Mouse (Mus musculus) heart, embryonic 15.5 days (tissue): Measurements from ENCODE around the gene Mrpl51. TPM values are rescaled to one million over a fixed set of nuclear protein-coding genes. Genes with fewer than 3 reads are reported as not detected.

Experiments
- ATAC-seq: fragments of 200-750 bp; cut with Nextera tagmentation; replicated peaks from 2 replicates; pipeline ENCODE4 v1.8.0; 2017; ENCODE audit warnings: low read depth, moderate TSS enrichment; ENCODE audit not compliant: insufficient number of reproducible peaks, insufficient read depth, low FRiP score
- H3K27ac ChIP-seq: fragments of 300-500 bp; sonication (generic); 2 replicates; pipeline ENCODE4 v1.5.1; 2015; ENCODE audit warnings: mild to moderate bottlenecking, inconsistent platforms
- H3K27me3 ChIP-seq: fragments of 300-500 bp; sonication (generic); 2 replicates; pipeline ENCODE4 v1.6.1; 2015; ENCODE audit warnings: inconsistent platforms
- H3K36me3 ChIP-seq: fragments of 300-500 bp; sonication (generic); 2 replicates; pipeline ENCODE4 v1.6.1; 2015; ENCODE audit warnings: mild to moderate bottlenecking, inconsistent platforms
- H3K4me1 ChIP-seq: fragments of 300-500 bp; sonication (generic); replicated peaks from 2 replicates; pipeline ENCODE4 v1.6.1; 2015; ENCODE audit warnings: inconsistent platforms
- H3K4me2 ChIP-seq: fragments of 300-500 bp; sonication (generic); 2 replicates; pipeline ENCODE4 v1.6.1; 2015; ENCODE audit warnings: inconsistent platforms, mild to moderate bottlenecking, moderate library complexity
- H3K4me3 ChIP-seq: fragments of 300-500 bp; sonication (generic); 2 replicates; pipeline ENCODE4 v1.5.1; 2015; ENCODE audit warnings: mild to moderate bottlenecking, inconsistent platforms
- H3K9ac ChIP-seq: fragments of 300-500 bp; sonication (generic); 2 replicates; pipeline ENCODE4 v1.6.1; 2015; ENCODE audit warnings: mild to moderate bottlenecking, inconsistent platforms
- H3K9me3 ChIP-seq: fragments of 300-500 bp; sonication (generic); replicated peaks from 2 replicates; pipeline ENCODE4 v1.6.1; 2016; ENCODE audit warnings: inconsistent platforms
- WGBS: fragments of 180-500 bp; shearing (Covaris S2); methylation state at CpG from one replicate; pipeline ENCODE4 v1.1.7; 2015; ENCODE audit warnings: mixed read lengths; 5-methylcytosine and 5-hydroxymethylcytosine counted together
- polyA plus RNA-seq: library from polyadenylated mRNA; unstranded; fragments of >200 nt; fragmentation: Nextera tagmentation; extraction: Ambion mirVana; gene quantifications from 2 replicates; pipeline ENCODE4 v1.2.1, GENCODE M21; 2015

The Mrpl51 gene
- polyA plus RNA-seq, result 233 and 272 TPM in 2 replicates

DNA sequence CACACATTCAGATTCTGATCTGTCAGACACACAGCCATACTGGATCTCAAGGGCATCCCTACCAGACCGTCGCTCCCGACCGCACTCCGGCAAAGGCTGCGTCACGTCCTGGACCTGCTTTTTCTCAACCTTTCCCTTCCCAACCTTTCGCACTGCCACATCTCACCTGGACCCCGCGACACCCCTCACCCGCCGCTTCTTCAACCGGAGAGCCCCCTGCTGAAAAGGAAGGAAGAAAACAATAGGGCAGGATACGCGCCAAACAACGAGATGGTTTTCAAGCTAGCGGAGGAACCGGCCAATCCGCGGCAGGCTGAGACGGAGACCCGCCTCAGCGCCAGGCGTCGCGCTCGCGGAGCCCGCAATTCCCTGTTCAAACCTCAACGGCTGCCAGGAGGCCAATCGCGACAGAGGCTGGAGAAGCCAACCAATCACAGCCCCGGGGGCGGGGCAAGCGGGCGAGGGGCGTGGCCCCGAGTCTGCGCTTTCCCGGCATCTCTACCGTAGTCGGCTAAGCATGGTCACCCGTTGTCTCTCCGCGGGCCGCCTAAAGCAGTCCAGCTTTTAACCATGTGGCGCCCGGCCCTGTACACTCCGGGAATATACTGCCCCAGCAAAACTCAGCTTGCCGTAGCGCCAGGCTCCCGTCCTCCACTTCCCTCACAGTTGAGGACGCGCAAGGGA lies at the start of gene Mrpl51, which contains the start of gene Ncapd2:
Gene Mrpl51, plus strand, starts transcription at position 470 of the 684 bp plus-strand sequence.
Gene Ncapd2, minus strand, starts transcription at position 370 of the 684 bp plus-strand sequence.
- H3K4me3 ChIP-seq, result peak within 1 kb of the TSS; percentile 80
- peak; percentile 95 for ATAC-seq
- H3K9ac ChIP-seq, result peak within 1 kb of the TSS; percentile 86
- H3K27me3 ChIP-seq, result no peaks in the 10 kb centered on the region
- peaks cover 54% of the 10 kb centered on the region for H3K36me3 ChIP-seq
- under 1% methylated on average over 54 of the region's 54 CpGs for WGBS
- H3K9me3 ChIP-seq, result no peaks in the 10 kb centered on the region
- peaks cover 23% of the 10 kb centered on the region for H3K4me1 ChIP-seq
- peak within 1 kb of the TSS; percentile 81 for H3K4me2 ChIP-seq
- H3K27ac ChIP-seq, result peak within 1 kb of the TSS; percentile 100

DNA sequence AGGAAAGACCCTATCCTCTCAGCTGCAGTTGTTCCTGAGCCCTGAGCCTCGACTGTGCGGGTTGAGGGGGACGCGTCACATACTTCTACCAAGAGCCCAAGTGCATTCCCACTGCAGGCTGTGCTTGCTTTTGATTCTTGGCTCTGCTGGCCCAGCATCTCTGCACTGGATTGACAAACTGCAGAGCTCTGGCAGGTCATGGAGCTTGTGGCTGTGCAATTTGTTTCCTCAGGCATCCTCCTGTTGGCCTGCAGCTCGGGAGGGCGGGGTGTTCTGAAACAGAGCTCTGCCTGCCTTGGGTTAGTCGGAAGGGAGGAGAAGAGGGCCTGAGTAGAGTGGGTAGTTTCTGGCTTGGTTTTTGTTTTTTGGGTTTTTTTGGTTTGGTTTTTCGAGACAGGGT lies 49.2 kb upstream of the Mrpl51 start:
- 88% methylated on average over 8 of the region's 8 CpGs for WGBS
- Histone ChIP-seq H3K4me2 (no peak overlapping the region), H3K4me1 (peaks cover 27% of the 10 kb centered on the region), H3K9me3 (no peaks in the 10 kb centered on the region), H3K9ac (no peak overlapping the region), H3K27me3 (no peaks in the 10 kb centered on the region), H3K4me3 (no peak overlapping the region), H3K36me3 (peaks cover 57% of the 10 kb centered on the region), H3K27ac (no peak overlapping the region)
- no peak for ATAC-seq

DNA sequence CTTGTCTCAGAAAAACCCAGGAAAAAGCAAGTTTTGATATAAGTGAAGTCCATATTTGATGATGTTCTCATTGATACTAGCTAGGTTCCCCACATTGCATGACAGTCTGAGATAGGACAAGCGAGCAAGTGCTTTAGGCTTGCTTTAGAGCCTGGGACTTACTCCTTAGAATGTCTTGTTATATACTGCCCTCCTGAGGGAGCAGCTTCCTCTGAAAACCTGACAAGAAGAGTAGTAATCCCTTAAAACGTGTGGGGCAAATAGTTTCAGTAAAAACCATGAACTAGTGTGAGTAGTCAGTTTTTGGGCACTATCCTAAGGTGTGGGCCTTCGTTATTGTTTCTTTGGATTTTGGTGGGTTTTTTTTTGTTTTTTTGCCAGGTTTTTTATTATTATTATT lies 48.5 kb upstream of the Mrpl51 start:
- no peak overlapping the region for H3K4me2 ChIP-seq
- no peak for ATAC-seq
- no peak overlapping the region for H3K27ac ChIP-seq
- peaks cover 34% of the 10 kb centered on the region for H3K4me1 ChIP-seq
- H3K36me3 ChIP-seq, result peaks cover 50% of the 10 kb centered on the region
- no peaks in the 10 kb centered on the region for H3K27me3 ChIP-seq
- H3K9me3 ChIP-seq, result no peaks in the 10 kb centered on the region
- 74% methylated on average over 3 of the region's 3 CpGs for WGBS
- no peak overlapping the region for H3K9ac ChIP-seq
- no peak overlapping the region for H3K4me3 ChIP-seq

DNA sequence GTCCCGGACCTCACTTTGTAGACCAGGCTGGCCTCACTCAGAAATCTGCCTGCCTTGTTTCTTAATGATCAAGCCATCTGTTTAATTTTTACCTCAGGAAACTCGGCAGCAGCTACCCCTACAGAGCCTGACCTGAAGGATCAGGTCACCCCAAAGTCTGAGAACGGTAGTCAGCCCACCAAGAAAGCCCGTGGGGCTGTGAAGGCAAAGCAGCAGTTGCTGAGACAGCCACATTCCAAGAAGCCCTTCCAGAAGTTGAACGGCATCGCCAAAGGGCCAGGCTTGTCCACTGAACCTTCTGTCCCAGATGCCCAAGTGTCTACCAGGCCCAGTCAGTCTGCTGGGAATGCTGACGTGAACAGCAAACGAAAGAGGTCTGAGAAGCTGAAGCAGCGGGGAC lies 47.7 kb upstream of the Mrpl51 start:
- no peak overlapping the region for H3K27ac ChIP-seq
- no peak for ATAC-seq

DNA sequence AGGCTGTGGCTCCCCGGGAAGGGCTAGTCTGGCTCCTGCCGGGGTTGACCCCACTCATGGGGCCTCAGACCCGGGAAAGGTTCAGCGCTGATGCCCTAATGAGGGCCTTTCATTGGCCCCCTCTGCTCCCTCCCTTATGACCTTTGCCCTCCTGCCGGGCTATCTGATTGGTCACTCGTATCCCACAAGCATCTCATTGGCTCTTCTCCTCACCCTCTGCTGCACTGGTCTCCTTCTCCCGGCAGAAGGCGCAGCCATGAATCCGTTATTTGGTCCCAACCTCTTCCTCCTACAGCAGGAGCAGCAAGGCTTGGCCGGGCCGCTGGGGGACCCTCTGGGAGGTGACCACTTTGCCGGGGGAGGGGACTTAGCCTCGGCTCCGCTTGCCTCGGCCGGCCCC lies 46.6 kb upstream of the Mrpl51 start, which contains the start of gene Iffo1:
Gene Iffo1, plus strand, starts transcription at position 241 of the 400 bp plus-strand sequence.
- peaks cover 52% of the 10 kb centered on the region for H3K4me1 ChIP-seq
- no peaks in the 10 kb centered on the region for H3K27me3 ChIP-seq
- peak within 1 kb of the TSS; percentile 74 for H3K4me3 ChIP-seq
- peak; percentile 77 for ATAC-seq
- peak within 1 kb of the TSS; percentile 95 for H3K27ac ChIP-seq
- H3K9ac ChIP-seq, result peak within 1 kb of the TSS; percentile 81
- H3K36me3 ChIP-seq, result peaks cover 32% of the 10 kb centered on the region
- H3K4me2 ChIP-seq, result peak within 1 kb of the TSS; percentile 75
- no peaks in the 10 kb centered on the region for H3K9me3 ChIP-seq
- WGBS, result 1% methylated on average over 16 of the region's 16 CpGs

More for the DNA sequence above, 47.7 kb upstream of the Mrpl51 start:
- Histone ChIP-seq H3K9me3 (no peaks in the 10 kb centered on the region), H3K36me3 (peaks cover 43% of the 10 kb centered on the region), H3K4me3 (no peak overlapping the region), H3K9ac (no peak overlapping the region), H3K4me1 (peaks cover 42% of the 10 kb centered on the region), H3K4me2 (no peak overlapping the region), H3K27me3 (no peaks in the 10 kb centered on the region)
- 81% methylated on average over 9 of the region's 9 CpGs for WGBS

DNA sequence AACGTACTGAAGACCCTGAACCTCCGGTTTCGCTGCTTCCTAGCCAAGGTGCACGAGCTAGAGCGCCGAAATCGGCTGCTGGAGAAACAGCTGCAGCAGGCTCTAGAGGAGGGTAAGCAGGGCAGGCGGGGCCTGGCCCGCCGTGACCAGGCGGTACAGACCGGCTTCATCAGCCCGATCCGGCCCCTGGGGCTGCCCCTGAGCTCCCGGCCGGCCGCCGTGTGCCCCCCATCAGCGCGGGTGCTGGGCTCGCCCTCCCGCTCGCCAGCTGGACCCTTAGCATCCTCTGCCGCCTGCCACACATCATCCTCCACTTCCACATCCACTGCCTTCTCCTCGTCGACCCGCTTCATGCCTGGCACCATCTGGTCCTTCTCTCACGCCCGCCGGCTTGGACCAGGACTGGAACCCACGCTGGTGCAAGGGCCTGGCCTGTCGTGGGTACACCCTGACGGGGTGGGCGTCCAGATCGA lies 46.1 kb upstream of the Mrpl51 start:
- ATAC-seq, result peak; percentile 23; the same call in 1 of the 2 replicates
- Histone ChIP-seq H3K9me3 (no peaks in the 10 kb centered on the region), H3K27ac (peak overlapping the region; percentile 95), H3K4me2 (peak overlapping the region; percentile 75), H3K27me3 (no peaks in the 10 kb centered on the region), H3K4me1 (peaks cover 56% of the 10 kb centered on the region), H3K4me3 (peak overlapping the region; percentile 74), H3K9ac (peak overlapping the region; percentile 81), H3K36me3 (peaks cover 27% of the 10 kb centered on the region)
- 2% methylated on average over 35 of the region's 35 CpGs for WGBS

DNA sequence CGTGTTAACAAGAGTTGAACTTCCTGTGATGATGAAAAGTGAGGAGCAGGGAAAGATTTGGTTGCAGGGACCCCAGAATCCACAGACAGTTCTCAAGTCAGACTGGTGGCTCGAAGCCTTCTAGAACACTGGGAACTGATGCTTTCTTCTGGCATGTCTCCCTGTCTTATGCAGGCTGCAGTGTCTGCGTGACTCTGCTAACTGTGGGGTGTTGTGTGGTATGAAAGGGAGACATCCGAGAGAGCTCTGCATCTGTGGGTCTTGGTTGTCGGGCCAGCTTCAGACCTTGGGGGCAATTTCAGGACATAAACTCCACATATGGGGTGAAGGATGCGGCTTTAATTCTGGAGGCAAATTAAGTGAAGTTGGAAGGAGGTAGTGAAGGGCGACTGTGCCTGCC lies 45.5 kb upstream of the Mrpl51 start:
- WGBS, result 42% methylated on average over 7 of the region's 7 CpGs
- no peaks in the 10 kb centered on the region for H3K27me3 ChIP-seq
- H3K9ac ChIP-seq, result peak overlapping the region; percentile 81
- peak overlapping the region; percentile 74 for H3K4me3 ChIP-seq
- H3K27ac ChIP-seq, result peak overlapping the region; percentile 95
- H3K9me3 ChIP-seq, result no peaks in the 10 kb centered on the region
- H3K36me3 ChIP-seq, result peaks cover 20% of the 10 kb centered on the region
- ATAC-seq, result no peak
- peak overlapping the region; percentile 75 for H3K4me2 ChIP-seq
- peaks cover 57% of the 10 kb centered on the region for H3K4me1 ChIP-seq

DNA sequence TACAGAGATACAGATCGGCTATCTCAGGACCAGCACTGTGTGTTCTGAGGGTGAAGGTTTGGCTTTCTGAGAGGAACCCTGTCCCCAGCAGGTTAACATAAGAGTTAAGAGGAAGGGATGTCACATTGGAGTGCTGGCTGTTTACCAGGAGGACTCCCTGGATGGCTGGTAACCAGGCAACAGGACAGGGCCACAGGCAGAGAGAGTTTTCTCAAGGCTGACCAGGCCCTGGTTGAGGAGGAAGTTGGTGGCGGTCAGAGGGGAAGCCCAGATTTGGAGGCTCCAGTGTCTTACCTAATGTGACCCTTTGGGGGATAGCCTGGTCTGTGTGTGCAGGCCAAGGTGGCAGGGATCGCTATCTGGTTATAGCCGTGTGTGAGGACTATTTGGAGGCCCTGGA lies 44.8 kb upstream of the Mrpl51 start:
- Histone ChIP-seq H3K4me3 (peak overlapping the region; percentile 74), H3K27me3 (no peaks in the 10 kb centered on the region), H3K4me2 (peak overlapping the region; percentile 75), H3K4me1 (peaks cover 57% of the 10 kb centered on the region), H3K36me3 (peaks cover 17% of the 10 kb centered on the region), H3K27ac (peak overlapping the region; percentile 95), H3K9me3 (no peaks in the 10 kb centered on the region), H3K9ac (peak overlapping the region; percentile 46)
- WGBS, result 47% methylated on average over 4 of the region's 4 CpGs
- no peak for ATAC-seq

DNA sequence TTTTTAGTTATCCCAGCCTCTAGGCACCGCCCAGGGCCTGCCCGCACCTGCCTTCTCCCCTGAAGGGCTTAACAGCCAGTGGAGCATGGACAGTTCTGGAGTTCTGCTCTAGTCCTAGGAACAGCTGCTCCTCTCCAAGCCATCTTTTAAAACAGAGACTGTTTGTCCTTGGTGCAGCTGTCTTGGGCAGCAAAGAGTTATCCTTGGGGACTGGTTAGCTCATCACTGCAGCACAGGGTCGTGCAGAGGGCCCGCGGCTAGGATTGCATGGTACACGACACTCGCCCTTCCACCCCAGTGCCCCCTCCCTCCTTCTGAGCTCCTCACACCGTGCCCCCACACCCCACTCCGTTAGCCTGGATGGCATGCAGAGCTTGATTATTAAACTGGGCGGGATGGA lies 44.3 kb upstream of the Mrpl51 start:
- H3K4me1 ChIP-seq, result peaks cover 57% of the 10 kb centered on the region

DNA sequence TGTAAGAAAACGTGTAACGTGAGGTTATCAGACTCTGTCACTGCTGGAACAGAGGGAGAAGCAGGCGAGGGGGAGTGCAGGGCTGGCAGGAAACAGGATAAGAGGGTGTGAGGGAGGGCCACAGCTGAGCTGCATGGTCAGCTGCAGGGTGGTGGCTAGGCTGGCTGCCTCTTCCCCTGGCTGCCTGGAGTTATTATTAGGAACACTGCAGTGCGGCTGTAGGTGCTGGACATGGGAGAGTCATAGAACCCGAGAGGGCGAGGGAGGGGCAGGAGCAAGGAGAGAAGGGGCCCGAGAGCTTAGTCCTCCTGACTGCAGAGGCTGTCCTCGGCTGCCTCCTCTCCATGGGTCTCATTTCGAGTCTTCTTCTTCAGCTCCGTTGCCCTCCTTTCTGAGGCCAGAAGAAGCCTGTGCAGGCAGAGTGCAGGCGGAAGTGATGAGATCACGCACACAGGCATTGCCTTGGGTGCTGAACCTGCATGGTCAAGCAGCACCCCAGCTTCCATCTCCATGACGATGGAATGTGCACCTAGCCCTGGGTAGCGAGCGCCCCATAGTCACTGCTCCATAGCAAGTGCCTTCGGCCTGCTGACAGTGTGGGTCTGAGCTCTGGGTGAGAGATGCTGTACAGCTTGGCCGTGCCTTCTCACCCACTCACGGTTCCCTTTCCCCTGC lies 43.2 kb upstream of the Mrpl51 start:
- peak overlapping the region; percentile 95 for H3K27ac ChIP-seq
- WGBS, result 23% methylated on average over 18 of the region's 18 CpGs
- peaks cover 22% of the 10 kb centered on the region; the same call in 1 of the 2 replicates for H3K36me3 ChIP-seq
- H3K9ac ChIP-seq, result peak overlapping the region; percentile 46
- no peaks in the 10 kb centered on the region for H3K9me3 ChIP-seq
- peaks cover 57% of the 10 kb centered on the region for H3K4me1 ChIP-seq
- H3K4me2 ChIP-seq, result peak overlapping the region; percentile 75
- ATAC-seq, result peak; percentile 81
- no peaks in the 10 kb centered on the region for H3K27me3 ChIP-seq
- H3K4me3 ChIP-seq, result peak overlapping the region; percentile 74

More for the DNA sequence above, 44.3 kb upstream of the Mrpl51 start:
- 49% methylated on average over 10 of the region's 10 CpGs for WGBS
- no peaks in the 10 kb centered on the region for H3K9me3 ChIP-seq
- H3K27me3 ChIP-seq, result no peaks in the 10 kb centered on the region
- H3K4me3 ChIP-seq, result peak overlapping the region; percentile 74
- ATAC-seq, result no peak
- peak overlapping the region; percentile 95 for H3K27ac ChIP-seq
- H3K9ac ChIP-seq, result peak overlapping the region; percentile 46
- peaks cover 19% of the 10 kb centered on the region; the same call in 1 of the 2 replicates for H3K36me3 ChIP-seq
- H3K4me2 ChIP-seq, result peak overlapping the region; percentile 75

DNA sequence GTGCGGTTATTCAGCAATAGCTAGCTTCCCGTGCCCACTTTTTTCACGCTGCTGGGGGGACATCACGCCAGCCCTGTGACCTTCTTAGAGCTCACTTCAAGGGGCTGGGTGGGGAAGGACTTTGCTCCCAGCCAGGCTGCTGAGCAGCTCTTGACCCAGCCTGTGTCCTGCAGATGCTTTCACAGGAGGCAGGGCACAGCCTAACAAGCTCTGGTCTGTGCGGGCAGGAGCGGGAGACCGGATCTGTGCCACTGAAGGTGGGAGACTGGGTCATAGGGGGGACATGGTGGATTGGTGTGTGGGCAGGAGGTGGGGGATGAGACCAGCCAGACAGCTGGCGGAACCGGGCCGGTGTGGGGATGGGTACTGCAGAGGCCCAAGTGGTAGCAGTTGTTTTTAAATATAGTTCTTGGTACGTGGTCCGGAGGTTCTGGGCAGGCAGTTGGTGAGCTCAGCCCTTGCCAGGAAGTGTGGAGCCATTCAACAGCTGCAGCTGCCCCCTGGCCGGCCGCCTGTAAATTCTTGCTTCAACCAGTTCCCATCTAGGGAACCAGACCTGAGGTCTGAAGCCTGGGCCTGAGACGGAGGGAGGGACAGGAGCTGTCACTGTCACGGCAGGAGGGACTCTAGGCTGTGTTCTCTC lies 42.6 kb upstream of the Mrpl51 start:
- H3K4me1 ChIP-seq, result peaks cover 57% of the 10 kb centered on the region
- no peaks in the 10 kb centered on the region for H3K9me3 ChIP-seq
- peak overlapping the region; percentile 75 for H3K4me2 ChIP-seq
- WGBS, result 46% methylated on average over 16 of the region's 16 CpGs
- H3K27me3 ChIP-seq, result no peaks in the 10 kb centered on the region
- peak overlapping the region; percentile 95 for H3K27ac ChIP-seq
- H3K36me3 ChIP-seq, result peaks cover 21% of the 10 kb centered on the region; the same call in 1 of the 2 replicates
- H3K4me3 ChIP-seq, result peak overlapping the region; percentile 74
- H3K9ac ChIP-seq, result peak overlapping the region; percentile 46
- ATAC-seq, result no peak
